Mouse (Mus musculus) layer of hippocampus, adult 9-10 months (tissue): ENCODE results near the gene Krtap28-10.
A peak's percentile ranks its signal among the peaks of the same experiment; 100 is the strongest.

Experiments used
- DNase-seq: peaks from one replicate; pipeline ENCODE4 v3.0.0; 2022; ENCODE audit warnings: low spot score

The Krtap28-10 gene

DNA sequence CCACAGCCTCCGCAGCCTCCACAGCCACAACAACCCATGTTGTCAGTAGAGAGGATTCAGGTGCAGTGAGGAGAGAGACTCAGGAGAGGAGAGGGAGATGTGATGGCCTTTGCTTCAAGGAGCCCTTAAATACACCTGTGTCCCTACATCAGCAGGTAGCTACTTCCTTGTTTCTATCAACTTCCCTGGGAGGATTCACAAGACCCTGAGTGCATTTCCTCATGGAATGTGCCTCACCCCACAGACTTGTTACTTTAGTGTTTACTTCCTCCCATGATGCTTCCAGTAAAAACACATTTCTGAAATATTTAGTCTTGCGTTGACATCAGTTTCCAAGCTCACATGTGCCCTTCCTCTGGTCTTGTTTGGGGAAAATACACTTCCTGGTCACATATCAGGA, at the start of gene Krtap28-10:
TSS of gene Krtap28-10 (minus strand) at position 101 of the 400 bp plus-strand sequence.
- DNase-seq = no peak

DNA sequence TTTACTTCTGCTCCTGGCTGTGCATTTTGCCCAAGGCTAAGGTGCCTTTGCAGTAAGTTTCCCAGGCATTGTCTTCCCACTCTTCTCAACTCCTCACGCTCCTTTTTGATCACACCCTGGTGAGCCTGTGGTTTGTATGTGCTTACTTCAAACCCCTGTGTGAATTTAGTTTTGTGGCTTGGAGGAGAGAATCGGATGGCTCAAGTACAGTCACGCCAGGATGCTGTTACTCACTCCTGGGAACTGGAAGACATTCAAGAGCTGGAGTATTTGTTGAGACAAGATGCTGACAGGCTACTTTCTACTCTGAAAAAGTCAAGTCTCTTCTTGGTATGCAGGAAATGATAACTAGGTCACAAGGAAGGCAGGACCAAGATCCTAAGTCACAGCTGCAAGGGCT, 49.0 kb upstream of the Krtap28-10 start:
- no peak for DNase-seq

DNA sequence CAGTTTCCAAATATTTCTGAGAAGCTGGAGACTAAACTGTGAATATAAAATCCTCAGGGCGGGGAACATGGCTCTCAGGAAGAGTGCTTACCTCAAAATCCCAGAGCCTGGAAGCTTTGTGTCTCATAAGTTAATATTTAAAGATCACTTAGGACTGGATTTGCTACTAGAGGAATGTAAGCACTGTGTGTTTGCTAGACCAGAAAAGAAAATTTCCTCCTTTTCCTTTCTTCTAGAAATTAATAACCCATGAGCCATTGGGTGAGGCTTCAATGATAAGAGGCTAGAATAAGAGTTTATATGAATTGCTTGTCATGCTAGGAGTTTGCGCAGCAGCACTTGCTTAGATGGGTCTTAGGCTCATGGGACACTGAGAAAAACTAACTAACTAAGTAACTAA, 42.5 kb upstream of the Krtap28-10 start:
- no peak for DNase-seq

DNA sequence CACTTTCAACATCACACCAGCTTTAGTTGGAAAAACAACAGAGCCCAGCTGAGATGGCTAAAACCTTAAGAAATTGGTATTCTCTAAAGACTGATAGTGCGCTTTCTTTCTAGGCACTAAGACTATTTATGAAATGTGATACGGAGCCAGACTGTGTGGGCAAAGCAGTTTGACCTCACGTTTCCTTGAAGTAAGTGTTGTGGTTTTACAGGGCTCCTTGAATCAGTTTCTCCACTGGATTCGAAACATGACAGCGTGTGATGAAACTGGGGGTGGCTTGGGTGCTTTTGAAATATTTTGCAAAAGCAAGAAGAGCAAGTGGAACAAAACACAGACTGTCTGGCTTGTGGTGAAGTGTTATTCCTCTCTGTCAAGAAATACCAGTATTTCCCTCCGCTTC, 34.7 kb upstream of the Krtap28-10 start:
- DNase-seq = no peak

DNA sequence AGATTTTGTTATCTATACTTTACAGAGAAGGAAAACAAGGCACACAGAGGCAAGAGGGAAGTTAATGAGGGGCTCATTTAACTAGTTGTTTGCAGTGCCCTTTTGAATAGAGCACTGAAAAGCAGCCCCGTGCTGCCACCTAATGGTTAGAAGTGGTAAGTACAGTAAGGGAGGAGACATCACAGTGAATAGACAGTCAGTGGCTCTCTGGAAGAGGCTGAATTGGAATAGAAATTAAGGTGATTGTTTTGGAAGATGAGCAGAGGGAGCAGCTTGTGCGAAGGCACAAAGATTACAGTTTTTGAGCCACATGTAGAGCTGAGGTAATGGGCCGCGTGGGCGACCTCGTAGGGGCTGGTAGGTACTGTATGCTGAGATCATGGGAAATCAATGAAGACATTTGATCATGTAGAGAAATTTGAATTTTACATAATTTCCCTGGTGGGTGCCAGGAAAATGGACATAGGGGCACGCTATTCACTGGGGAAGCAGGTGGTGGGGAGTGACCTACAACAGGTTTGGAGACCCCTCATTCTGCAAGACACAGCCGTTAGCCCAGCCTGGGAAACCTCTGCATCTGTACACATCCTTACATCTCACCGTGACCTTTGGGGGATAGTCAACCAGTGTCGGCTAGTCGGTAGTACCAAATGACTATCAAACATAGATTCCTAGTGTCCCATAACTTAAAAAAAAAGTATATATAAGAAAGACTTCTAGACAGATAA, 34.1 kb upstream of the Krtap28-10 start:
- peak; percentile 26 for DNase-seq

DNA sequence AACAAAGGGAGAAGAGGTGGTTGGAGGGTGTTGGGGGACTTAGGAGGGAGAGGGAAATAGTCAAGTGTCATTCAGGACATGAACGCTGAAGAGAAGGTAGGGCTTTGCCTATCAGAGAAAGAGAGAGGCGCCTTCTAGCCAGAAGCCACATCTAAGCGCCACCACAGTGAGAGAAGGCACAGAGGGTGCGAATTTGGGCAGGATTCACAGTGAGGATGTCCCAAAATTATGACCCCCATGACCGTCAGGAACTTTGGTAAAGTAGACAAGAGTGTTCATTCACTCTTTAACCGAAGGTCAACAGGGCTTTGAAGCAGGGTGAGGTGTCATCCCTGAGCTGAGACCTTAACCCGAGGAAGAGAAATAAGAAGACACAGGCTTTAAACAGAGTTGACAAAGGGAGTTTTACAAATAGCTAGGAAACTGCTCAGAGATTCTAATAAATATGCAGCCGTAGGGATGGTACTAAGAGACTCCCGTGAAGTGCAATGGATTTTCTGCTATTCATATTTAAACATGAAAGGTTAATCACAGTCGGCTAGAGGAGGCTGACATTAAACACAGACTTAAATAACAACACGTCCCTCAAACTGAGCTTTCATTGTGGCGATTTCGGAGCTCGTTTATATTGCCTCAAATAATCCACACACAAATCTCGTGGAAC, 33.4 kb upstream of the Krtap28-10 start:
- no peak for DNase-seq

DNA sequence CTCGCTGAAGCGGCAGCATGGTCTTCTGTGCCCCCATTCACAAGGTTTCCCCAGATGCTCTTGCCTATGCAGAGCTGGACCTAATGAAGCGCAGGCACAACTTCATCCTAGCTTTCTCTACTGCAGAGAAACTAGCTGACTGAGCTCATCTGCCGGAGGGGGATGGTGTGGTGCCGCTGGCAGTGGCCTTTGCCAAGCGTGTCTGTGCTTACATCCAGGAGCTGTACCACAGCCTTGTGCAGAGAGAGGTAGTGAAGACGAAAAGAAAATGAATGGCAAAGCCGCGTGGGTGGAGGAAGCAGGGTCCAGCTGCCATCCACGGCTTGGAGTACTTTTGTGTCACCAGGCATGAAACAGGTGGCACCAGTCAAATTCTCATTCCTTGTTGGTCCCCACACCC, 24.9 kb upstream of the Krtap28-10 start:
- DNase-seq = no peak

DNA sequence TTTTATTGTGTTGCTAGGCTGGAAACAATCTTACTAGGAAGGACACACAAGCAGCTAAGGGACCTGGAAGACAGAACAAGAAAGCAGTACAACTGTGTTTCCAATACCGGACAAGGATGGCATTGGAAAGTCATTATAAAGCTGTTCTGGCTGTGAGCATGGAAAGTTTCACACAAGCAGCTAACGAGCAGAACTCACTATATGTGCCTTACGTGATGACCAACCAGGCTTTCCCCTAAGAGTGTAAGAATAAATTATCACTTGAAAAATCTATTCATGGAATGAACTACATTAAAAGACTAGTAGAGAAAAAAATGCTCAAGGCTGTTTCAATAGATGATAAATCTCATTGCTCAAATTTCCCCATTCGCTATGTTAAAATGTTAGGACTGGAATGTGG, 24.3 kb upstream of the Krtap28-10 start:
- no peak for DNase-seq

DNA sequence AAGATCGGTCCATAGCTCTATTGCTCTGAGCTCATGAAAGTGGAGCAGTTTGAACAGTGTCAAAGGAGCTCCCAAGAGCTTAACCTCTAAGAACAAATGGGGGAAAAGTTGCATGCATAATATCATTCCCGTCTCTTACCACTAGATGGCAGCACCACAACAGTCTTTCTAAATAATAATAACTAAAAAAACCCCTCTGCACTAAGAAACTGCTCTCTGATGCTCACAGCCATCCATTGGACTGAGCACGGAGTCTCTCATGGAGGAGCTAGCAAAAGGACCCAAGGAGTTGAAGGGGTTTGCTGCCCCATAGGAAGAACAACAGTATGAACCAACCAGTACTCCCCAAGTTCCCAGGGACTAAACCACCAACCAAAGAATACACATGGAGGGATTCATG, 22.6 kb upstream of the Krtap28-10 start:
- no peak for DNase-seq

DNA sequence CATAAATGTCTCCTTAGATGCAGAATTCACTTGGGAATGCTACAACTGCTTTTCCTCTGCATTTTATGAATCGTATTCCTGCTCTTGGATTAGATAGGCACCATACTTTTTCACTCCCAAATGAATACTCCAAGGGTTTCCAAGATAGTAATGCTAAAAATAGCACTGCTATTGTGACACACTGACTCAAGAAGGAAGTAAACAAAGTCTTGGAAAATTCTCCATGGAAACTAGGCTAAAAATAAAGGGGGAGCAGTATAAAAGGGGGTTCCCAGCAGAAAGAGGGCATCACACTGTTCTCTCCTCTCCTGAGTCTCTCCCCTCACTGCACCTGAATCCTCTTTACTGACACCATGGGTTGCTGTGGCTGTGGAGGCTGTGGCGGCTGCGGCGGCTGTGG, 18.4 kb upstream of the Krtap28-10 start, which contains the start of gene Krtap28-13:
TSS of gene Krtap28-13 (plus strand) at position 288 of the 400 bp plus-strand sequence.
- no peak for DNase-seq

DNA sequence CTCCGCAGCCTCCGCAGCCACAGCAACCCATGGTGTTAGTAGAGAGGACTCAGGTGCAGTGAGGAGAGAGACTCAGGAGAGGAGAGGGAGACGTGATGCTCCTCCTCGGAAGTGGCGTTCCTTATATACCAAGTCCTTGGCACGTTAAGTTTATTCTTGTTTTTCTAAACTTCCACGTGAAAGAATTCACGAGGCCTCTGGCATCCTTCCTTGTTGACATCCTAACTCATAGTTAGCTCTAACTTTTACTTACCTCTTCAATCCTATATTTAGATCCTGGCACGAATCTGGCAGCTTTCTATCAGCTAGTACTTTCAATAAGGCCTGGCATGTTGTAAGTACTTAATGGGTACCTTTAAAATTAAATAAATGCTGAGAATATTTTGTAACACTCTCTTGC, 17.0 kb upstream of the Krtap28-10 start, which contains the start of gene A030005K14Rik:
TSS of gene A030005K14Rik (minus strand) at position 101 of the 400 bp plus-strand sequence.
- no peak for DNase-seq

DNA sequence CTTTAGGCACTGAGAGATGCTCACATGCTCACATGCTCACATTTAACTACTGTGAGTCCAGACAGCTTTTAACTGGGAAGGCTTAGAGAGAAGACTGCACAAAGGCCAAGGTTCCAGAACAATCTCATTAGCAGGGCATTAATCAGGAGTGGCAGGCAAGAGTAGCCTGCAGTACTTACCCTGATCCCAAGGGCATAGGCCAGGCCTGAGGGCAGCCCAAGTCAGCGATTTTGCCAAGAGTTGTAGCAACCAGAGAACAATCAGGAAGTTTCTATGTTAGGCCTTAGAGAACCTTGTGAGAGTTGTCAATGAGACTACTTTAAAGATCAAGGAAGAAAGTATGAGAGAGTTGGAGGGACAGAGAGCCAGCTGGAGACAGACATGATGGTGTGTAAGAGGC, 16.2 kb upstream of the Krtap28-10 start:
- DNase-seq = no peak

DNA sequence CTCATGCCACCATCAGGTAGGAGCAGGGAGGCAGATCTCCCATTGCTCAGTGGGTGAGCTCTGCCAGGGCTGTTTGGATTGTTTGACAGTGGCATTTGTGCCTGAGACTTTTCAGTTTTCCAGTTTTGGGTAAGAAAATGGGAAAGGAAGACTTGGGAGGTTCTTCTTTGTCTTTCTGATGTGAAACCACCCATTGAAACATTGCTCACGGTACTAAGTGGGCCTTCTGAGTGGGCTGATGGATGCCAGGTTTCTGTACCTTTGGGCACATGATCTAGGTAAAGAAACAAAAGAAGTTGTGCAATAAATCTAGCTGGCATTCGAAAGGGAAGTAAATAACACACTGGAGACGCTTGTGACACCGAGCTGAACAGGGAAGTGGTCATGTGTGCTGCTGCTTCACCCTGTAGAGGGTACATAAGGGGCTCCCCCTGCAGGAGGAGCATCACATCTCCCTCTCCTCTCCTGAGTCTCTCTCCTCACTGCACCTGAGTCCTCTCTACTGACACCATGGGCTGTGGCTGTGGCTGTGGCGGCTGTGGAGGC, 2.7 kb upstream of the Krtap28-10 start, which contains the start of gene Gm47969:
TSS of gene Gm47969 (plus strand) at position 51 of the 546 bp plus-strand sequence.
- DNase-seq = no peak

DNA sequence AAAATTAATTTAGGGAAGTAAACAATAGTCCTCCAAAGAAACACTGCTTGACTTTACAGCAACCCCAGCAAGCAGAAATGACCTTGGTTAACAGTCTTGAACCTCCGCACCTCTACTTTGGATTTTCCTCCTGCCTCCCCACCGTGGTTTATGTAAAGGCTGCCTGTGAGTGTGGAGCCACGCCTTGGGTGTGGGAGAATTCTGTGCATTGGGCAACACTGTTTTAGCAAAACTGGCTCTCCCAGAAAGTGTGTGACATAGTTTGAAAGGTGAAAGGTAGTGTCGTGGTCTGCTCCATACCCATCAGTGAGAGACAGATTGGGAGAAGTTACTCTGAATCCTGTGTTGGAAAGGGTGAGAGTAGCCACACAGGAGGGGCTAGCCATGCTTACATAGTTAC, 3.2 kb downstream of the Krtap28-10 start:
- DNase-seq = no peak

DNA sequence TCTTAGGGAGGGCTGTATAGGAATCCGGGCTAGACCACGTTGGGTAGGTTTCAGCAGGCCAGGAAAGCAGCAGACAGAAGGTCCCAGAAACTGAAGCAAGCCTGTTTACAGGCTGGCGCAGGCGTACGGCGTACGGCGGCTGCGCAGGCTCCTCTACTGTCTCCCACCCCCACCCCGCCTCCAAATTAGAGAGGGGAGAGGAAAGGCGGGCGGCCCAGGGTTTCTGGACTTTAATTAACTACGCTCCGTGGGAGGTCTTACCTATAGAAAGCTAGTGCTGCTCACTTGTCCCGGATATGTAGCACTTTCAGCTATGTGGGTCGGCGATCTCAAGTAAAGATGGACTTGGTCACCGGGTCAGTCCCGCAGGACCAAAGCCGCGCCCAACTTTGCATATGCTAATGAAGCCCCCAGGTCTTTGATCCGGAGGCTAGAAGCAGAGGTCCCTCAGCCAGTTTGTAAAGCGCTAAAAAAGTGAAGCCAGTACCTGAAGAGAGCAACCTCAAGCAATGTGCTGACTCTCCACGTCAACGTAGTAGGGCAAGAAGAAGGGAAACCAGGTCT, 4.1 kb downstream of the Krtap28-10 start, which contains the start of gene Slc19a3:
TSS of gene Slc19a3 (minus strand) at position 340 of the 564 bp plus-strand sequence.
- DNase-seq = no peak

DNA sequence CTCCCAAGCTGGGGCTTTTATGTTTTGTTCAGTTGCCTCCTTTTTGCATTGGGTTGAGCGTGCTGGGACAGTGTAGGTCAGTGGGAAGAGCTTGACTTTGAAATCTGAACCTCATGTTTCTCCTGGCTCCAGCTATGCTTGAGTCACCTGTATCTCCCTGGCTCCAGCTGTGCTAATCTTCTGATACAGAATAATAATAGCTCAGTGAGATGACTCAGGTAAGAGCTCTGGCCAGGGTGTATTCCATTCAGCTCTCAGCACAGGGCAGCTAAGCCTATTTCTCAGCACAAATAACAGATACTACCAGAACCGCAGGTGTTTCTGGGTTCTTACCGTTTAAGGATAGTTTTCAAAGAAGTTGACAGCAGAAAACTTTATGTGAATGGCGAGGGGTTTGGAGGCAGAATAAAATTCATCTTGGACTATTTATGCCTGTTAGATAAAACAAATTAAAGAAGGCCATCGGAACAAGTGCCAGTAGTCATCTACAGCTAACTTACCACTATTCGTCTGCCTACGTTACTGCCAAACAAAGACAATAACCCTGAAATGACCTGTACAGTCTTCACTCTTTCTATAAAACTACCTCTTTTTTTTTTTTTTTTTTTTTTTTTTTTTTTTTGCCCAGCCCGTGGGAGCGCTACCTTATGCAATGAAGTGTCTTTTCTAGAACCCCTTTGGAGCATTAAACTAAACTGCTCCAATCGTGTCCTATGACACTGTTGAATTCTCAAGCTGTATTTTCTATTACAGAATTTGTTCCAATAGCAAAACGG, 5.2 kb downstream of the Krtap28-10 start:
- DNase-seq = no peak

DNA sequence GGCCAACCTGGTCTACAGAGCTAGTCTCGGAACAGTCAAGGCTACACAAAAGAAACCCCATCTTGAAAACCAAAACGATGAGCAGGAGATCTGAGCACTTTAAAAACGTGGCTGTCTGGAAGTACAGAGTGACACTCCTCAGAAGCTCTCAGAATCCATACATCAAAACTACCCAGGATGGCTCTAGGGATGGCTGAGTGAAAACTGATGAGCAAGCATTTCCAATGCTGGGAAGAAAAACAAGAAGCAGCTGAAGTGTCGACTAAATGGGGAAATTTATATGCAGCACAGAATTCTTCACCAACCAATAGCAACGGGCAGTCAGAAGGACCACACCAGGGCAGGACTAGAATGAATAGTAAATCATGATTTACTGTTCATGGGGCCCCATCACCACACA, 7.8 kb downstream of the Krtap28-10 start:
- no peak for DNase-seq

DNA sequence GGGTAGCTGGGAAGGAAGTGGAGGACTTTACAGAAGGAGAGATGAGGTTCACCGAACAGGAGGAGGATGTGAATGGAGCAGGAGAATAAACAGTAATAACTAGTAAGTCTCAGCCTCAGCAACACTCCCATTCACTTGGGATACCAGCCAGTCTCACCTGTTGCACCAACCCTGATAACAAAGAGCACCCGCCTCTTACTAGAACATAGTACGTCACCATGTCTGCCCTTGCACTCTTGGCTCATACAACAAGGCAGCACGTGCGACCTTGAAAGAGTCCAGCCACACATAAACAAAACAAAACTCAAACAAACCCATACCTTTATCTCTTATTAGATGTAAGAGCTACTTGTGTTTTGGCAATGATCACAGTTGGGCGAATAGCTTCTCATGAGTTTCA, 9.8 kb downstream of the Krtap28-10 start:
- DNase-seq = no peak

DNA sequence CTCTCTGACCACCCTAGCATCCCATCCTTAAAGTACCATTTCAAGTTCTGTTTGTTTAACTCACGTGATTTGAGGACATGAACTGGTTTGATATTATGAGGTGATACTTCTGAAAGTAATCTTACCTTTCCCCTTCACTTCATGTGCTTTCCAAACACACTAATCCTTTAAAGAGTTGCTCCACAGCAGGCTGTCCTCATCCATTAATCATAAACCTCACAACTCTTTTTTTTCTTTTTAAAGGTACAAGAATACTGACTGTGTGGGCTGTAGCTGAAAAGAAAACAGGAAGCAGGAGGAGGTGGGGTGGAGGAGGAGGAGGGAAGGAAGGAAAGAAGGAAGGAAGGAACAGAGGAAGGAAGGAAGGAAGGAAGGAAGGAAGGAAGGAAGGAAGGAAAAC, 10.3 kb downstream of the Krtap28-10 start:
- no peak for DNase-seq

DNA sequence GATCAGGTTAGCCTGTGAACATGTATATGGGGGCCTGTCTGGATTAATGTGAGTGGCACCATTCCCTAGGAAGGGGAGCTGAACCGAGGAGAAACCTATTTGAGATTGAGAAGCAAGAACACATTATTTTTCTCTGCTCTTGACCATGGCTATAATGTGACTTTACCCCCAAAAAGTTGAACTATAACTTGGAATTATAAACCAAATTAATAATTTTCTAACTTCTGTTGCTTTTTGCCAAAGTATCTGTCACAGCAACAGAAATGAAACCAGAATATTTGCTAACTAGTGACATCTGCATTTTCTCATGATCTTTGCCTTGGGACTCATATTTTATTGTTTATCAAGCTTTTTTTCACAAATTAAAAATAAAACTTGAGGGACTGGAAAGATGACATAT, 25.7 kb downstream of the Krtap28-10 start:
- DNase-seq = no peak

DNA sequence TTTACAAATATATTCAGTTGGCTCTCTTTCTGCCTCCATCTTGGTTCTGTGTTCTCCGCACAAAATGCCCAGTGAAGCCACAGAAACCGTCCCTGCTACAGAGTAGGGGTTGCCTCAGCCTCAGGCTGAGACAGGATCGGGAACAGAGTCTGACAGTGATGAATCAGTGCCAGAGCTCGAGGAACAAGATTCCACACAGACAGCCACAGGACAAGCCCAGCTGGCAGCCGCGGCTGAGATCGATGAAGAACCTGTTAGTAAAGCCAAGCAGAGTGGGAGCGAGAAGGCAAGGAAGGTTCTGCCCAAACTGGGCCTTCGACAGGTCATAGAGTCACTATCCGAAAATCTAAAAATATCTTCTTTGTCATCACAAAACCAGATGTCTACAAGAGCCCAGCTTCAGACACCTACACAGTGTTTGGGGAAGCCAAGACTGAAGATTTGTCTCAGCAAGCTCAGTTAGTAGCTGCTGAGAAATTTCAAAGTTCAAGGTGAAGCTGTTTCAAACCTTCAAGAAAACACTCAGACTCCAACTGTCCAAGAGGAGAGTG, 26.9 kb downstream of the Krtap28-10 start:
- no peak for DNase-seq

DNA sequence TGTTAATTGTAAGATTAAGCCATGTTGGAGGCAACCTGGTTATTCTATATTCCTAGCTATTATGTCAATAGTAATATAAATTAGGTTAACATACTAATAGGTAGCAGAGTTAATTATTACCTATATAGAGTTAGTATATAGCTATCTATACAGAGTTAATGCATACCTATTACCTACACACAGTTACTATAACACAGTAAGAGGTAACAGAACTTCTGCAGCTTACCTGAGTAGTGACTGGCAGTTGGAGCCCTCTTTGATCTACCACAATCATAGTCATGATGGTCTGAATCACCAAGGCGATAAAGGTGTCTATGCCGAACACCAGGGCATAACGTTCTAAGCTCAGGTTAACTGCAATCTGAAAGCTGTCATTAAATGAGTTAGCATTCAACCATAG, 27.8 kb downstream of the Krtap28-10 start:
- DNase-seq = no peak
